Mouse (Mus musculus): Measurements from ENCODE around the gene Otulin. TPM values are rescaled to one million over a fixed set of nuclear protein-coding genes. Genes with fewer than 3 reads are reported as not detected.

Gene Otulin
- total and polyA plus RNA-seq, 3 experiments, result 40.0 to 84.8 (median 80.2) TPM

DNA sequence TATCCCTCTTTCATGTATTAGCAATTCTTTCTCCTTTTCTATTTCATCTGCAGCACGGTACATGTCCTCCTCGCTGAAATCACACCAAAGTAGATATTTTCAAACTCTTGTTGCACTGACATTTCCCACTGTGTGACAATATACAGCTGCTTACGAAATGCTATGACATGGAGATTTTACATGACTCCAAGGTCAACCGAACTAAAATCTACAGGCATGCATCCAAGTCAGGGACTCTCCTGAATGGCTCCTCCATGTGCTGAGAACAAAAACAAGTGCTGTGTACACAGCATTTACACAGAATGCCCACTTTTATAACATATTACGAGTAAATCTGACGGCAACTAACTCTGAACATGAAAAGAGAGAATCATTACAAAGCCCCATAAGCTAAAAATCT lies 7.2 kb downstream of the Otulin start:
- Histone ChIP-seq H3K9ac (ENCODE audit: insufficient read depth, low read depth) (no peak overlapping the region), H3K4me3 (replicated peaks in 1 of 3; ENCODE audit: low read depth in 2 of 3, low read length in 2 of 3, poor library complexity in 1 of 3) (no peak overlapping the region), H3K9me3 (replicated peaks; ENCODE audit: low read length) (no peaks in the 10 kb centered on the region), H3K4me1 (ENCODE audit: control insufficient read depth in 1 of 2, insufficient read depth in 2 of 2) (peaks cover 35 to 80% of the 10 kb centered on the region in 2 experiments), H3K4me2 (ENCODE audit: insufficient read depth, low read depth, poor library complexity, severe bottlenecking) (no peak overlapping the region), H3K79me2 (replicated peaks; ENCODE audit: control insufficient read depth, extremely low read depth, insufficient read depth, poor library complexity, severe bottlenecking) (peaks cover 12% of the 10 kb centered on the region), H3K27me3 (replicated peaks) (no peaks in the 10 kb centered on the region), H3K27ac (ENCODE audit: insufficient read depth, low read depth) (no peak overlapping the region), H3K36me3 (replicated peaks in 1 of 2; ENCODE audit: control insufficient read depth in 1 of 2, insufficient read depth in 1 of 2, low read length in 1 of 2) (peaks cover 43 to 86% of the 10 kb centered on the region in 2 experiments)
- DNase-seq (ENCODE audit: extremely low read depth), result no peak
- dilution Hi-C loops (cut with MboI; ENCODE audit: extremely low pct_ligation_motif_present, extremely low pct_unique_long_range_greater_than_20kb, low sequenced_read_pairs), result no loop called here
- TF ChIP-seq ZKSCAN1 (IDR thresholded peaks at IDR 0.05; ENCODE audit: borderline replicate concordance, low read depth, low read length), result no peak
- TF ChIP-seq ZNF384 (IDR thresholded peaks at IDR 0.05; ENCODE audit: low read depth, low read length), result no peak
- TF ChIP-seq KAT2A (IDR thresholded peaks at IDR 0.05; ENCODE audit: insufficient replicate concordance, low read length), result no peak
- TF ChIP-seq CHD1 (IDR thresholded peaks at IDR 0.05; ENCODE audit: low read depth, low read length), result no peak
- TF ChIP-seq SMC3 (IDR thresholded peaks at IDR 0.05; ENCODE audit: low read depth, low read length), result no peak
- no peak for TF ChIP-seq USF2 (conservative IDR thresholded peaks at IDR 0.05; ENCODE audit: low read depth, low read length)
- no peak for TF ChIP-seq POLR2A (IDR thresholded peaks at IDR 0.05; ENCODE audit: low read depth, low read length)
- in situ Hi-C loops (cut with MboI; ENCODE audit: low pct_ligation_motif_present, low pct_unique_long_range_greater_than_20kb, low sequenced_read_pairs), result no loop called here

DNA sequence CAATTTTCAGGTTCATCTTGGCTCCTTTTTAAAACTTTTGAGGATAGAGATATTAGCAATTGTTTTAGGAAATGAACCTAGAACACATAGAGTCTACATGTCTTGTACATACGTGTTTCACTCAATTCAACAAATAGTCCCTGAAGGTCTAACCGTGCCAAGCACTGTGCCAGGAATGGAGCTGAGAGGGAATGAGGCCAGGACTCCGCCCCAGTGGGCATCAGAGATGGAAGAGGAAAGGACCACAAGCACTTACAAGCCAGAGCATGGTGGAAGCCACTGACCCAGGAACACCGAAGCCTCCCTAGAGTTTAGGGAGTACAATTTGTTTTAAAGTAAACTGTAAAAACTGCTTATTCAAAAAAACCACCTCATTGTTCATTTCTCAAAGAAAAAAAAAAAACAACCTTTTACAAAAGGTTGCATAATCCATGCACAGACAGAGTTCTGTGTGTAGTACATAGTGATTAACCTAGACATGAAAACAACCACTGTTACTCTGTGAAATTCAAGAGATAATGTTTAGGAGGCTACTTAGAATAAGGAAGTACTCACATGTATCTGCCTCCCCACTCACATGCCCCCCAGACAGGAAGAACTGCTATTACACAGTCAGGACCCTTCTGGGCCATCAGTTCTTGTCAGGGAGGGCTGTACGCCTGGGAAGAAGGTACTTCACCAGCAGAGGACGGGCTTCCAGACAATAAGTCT lies 9.9 kb downstream of the Otulin start:
- no peaks in the 10 kb centered on the region for H3K9me3 ChIP-seq (replicated peaks; ENCODE audit: low read length)
- H3K27me3 ChIP-seq (replicated peaks), result no peaks in the 10 kb centered on the region
- no peak for DNase-seq (ENCODE audit: extremely low read depth)
- H3K36me3 ChIP-seq (replicated peaks in 1 of 2; ENCODE audit: control insufficient read depth in 1 of 2, insufficient read depth in 1 of 2, low read length in 1 of 2), result peaks cover 52 to 89% of the 10 kb centered on the region in 2 experiments
- peaks cover 12% of the 10 kb centered on the region for H3K79me2 ChIP-seq (replicated peaks; ENCODE audit: control insufficient read depth, extremely low read depth, insufficient read depth, poor library complexity, severe bottlenecking)
- TF ChIP-seq UBTF (IDR thresholded peaks at IDR 0.05; ENCODE audit: low read depth, low read length) (no peak), CHD1 (IDR thresholded peaks at IDR 0.05; ENCODE audit: low read depth, low read length) (no peak), GABPA (IDR thresholded peaks at IDR 0.05; ENCODE audit: insufficient replicate concordance, low read depth, low read length) (no peak), TCF12 (IDR thresholded peaks at IDR 0.05; ENCODE audit: low read depth, low read length) (no peak), ETS1 (conservative IDR thresholded peaks at IDR 0.05; ENCODE audit: low read depth, low read length) (no peak), IRF4 (IDR thresholded peaks at IDR 0.05; ENCODE audit: low read depth, low read length) (no peak), NRF1 (IDR thresholded peaks at IDR 0.05; ENCODE audit: low read depth, low read length) (no peak), ZC3H11A (IDR thresholded peaks at IDR 0.05; ENCODE audit: low read depth, low read length) (no peak)
- peaks cover 15 to 66% of the 10 kb centered on the region in 2 experiments for H3K4me1 ChIP-seq (ENCODE audit: control insufficient read depth in 1 of 2, insufficient read depth in 2 of 2)
- H3K9ac ChIP-seq (ENCODE audit: insufficient read depth, low read depth), result no peak overlapping the region
- dilution Hi-C loops (cut with MboI; ENCODE audit: extremely low pct_ligation_motif_present, extremely low pct_unique_long_range_greater_than_20kb, low sequenced_read_pairs), result no loop called here
- H3K4me3 ChIP-seq (replicated peaks in 1 of 3; ENCODE audit: low read depth in 2 of 3, low read length in 2 of 3, poor library complexity in 1 of 3), result no peak overlapping the region
- no peak overlapping the region for H3K27ac ChIP-seq (ENCODE audit: insufficient read depth, low read depth)
- H3K4me2 ChIP-seq (ENCODE audit: insufficient read depth, low read depth, poor library complexity, severe bottlenecking), result no peak overlapping the region
- in situ Hi-C loops (cut with MboI; ENCODE audit: low pct_ligation_motif_present, low pct_unique_long_range_greater_than_20kb, low sequenced_read_pairs), result no loop called here
